Mouse (Mus musculus): ENCODE results near the gene Syt5.

Gene Syt5

DNA sequence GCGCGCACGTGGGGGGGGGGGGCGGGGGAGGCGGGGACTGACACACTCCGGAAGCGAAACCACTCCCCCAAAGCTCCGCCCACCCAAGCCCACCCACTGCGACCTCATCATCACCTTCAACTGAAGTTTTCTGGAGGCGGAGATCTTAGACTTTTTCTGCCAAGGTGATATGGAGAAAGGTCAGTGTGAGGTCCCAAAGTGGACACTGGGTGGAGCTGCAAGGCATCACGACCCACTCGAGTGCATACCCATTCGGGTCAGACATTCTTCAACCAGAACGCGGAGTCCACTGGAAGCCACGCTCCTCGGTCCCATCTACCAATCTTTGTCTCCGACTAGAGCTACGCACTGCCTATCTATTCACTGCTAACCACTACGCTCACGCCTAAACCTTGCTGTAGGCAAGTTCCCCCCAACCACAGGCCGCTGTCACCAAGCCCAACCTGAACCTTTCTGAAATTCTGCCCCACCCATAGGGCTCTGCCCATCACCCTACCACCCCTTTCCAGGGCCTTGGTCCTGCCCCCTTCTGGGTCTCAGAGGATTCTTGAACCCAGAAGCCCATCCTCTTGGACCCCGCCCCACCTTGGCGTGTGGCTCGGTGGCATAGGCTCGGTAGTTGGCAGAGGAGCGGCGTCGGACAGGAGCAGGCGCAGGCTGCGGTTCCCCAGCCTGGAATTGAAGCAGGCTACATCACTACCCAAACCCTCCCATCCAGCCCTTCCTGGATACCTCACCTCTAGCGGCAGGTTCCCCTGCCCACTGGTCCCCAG is 25.9 kb downstream of the Syt5 start:
- no peak for DNase-seq

GRCm38 (mm10) chr7:4518487-4518886 is 28.9 kb downstream of the Syt5 start:
- DNase-seq: no peak

- no peak for DNase-seq
Measured at GRCm38 (mm10) chr7:4516332-4517050, 30.9 kb downstream of the Syt5 start, which contains the start of gene Tnnt1. Tnnt1 (minus strand) TSS chr7:4516382.

- no peak for DNase-seq
Measured at GRCm38 (mm10) chr7:4515853-4516252, 31.5 kb downstream of the Syt5 start.

- DNase-seq: no peak
Measured at GRCm38 (mm10) chr7:4513829-4514712, 33.3 kb downstream of the Syt5 start.

DNA sequence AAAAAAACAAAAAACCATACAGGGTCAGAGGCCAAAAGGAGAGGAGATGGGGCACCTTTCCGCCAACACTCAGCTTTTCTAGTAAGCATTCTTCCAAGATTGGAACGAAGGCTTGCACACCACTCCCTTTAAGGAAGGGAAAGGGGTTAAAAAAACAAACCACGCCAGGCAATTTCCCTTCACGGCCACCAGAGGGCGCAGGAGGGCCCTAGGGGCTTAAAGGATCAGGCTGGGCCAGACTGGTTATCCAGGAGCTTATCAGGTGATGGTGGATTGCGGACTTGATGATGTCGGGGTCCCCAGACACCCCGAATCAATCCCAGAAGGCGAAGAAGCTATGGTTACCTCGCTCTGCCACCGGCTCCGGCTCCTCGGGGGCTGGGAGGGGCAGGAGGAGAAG is 34.1 kb downstream of the Syt5 start:
- peak; percentile 60 for DNase-seq

GRCm38 (mm10) chr7:4511489-4512224 is 35.7 kb downstream of the Syt5 start:
- peak; percentile 55 for DNase-seq

DNA sequence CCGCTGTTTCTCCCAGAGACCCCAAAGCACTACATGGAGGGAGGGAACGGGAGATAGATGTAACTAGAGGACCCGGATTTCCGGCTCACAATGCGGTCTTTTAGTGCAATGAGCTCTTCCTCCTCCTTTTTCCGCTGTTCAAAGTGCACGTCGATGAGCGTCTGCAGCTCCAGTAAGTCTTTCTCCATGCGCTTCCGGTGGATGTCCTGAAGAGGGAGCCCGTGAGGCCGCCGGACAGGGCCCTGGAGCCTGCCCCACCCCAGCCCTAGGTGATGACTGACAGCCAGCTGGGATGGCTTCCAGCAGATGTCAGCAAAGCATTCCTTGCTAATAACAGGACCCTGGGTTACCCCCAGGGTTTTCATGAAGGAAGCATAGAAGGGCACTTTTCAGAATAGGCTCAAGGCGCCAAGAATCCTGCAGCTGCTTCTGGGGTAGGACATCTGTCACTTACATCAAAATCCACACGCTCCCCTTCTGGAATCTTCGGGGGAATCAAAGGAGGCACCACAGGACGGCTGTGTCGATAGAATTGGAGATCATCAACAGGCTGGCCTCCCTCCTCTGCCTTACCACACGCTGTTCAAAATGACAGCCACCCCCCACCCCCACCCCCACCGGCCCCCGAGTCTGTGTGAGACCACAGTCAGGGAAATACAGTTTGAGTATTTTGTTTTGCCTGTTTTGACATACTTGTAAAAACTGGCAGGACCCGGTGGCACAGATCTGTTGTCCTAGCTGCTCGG is 37.3 kb downstream of the Syt5 start:
- DNase-seq: peak; percentile 95

- DNase-seq: no peak
Measured at GRCm38 (mm10) chr7:4508739-4509116, 38.6 kb downstream of the Syt5 start.

GRCm38 (mm10) chr7:4508062-4508738 is 39.1 kb downstream of the Syt5 start:
- no peak for DNase-seq

DNA sequence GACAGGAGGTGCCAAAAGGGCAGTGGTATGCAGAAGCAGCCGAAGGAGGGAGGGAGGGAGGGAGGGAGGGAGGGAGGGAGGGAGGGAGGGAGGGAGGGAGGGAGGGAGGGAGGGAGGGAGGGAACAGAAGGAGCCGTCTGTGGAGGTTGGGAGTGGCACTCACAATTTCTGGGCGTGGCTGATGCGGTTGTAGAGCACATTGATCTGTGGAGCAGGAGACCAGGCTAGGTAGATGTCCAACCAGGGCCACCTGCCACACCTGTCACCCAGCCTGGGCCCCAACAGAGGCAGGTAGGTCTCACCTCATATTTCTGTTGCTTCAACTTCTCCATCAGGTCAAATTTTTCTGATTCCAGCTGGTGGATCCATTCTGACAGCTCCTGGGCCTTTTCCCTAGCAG is 40.1 kb downstream of the Syt5 start:
- no peak for DNase-seq

- DNase-seq: no peak
Measured at GRCm38 (mm10) chr7:4504646-4505435, 42.5 kb downstream of the Syt5 start.

DNA sequence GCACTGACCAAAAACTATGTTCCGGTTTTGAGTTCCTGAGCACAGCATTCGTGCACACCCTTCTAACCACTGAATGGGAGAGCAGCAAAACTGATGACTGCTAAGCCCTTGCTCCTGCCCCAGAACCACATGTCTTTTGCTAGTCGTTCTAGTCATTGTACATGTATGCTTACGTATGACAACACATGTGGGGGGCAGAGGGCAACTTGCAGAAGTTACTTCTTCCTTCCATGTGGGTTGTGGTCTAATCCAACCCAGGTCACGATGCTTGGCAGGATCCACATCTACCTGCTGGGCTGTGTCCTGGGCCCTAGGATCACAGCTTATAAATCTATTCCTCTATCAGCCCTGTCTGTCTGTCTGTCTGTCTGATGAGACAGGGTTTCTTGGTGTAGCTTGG is 43.5 kb downstream of the Syt5 start:
- no peak for DNase-seq

- DNase-seq: no peak
Measured at GRCm38 (mm10) chr7:4503100-4503499, 44.2 kb downstream of the Syt5 start.

GRCm38 (mm10) chr7:4502421-4503090 is 44.8 kb downstream of the Syt5 start:
- peak; percentile 58 for DNase-seq

GRCm38 (mm10) chr7:4501558-4502397 is 45.6 kb downstream of the Syt5 start, which contains the start of gene Ppp1r12c:
Ppp1r12c (minus strand) TSS chr7:4501680.
- DNase-seq: peak; percentile 97

GRCm38 (mm10) chr7:4500892-4501471 is 46.4 kb downstream of the Syt5 start:
- DNase-seq: peak; percentile 56

GRCm38 (mm10) chr7:4499034-4499433 is 48.3 kb downstream of the Syt5 start:
- no peak for DNase-seq
